Mouse (Mus musculus): ENCODE measurements around the gene Gm9747.

- no peak for TF ChIP-seq CTCF (IDR thresholded peaks at IDR 0.05; ENCODE audit: extremely low read depth, insufficient read depth, insufficient read length, insufficient replicate concordance)
- peak; percentile 24; the same call in 1 of the 2 replicates for TF ChIP-seq POLR2A (IDR thresholded peaks at IDR 0.05; ENCODE audit: low read depth, low read length)
These were observed 50.2 kb downstream of the Gm9747 start for GRCm38 (mm10) chr1:82282992-82283611.

Measured in spleen, adult 2 months (tissue).